Mouse (Mus musculus) forebrain, embryonic 15.5 days (tissue): ENCODE data around the gene Gm49366. TPM values are rescaled to one million over a fixed set of nuclear protein-coding genes. Genes with fewer than 3 reads are reported as not detected.
"Not testable (repeated sequence)": the region's sequence is repeated elsewhere in the genome, so short reads cannot be mapped to it uniquely, and the experiment has no call there.

Experiments used
- ATAC-seq: fragments of 200-750 bp; cut with Nextera tagmentation; replicated peaks from 2 replicates; pipeline ENCODE4 v1.8.0; 2017; ENCODE audit warnings: mild to moderate bottlenecking, moderate TSS enrichment, moderate library complexity
- H3K27ac ChIP-seq: fragments of 300-500 bp; sonication (generic); replicated peaks from 2 replicates; pipeline ENCODE4 v1.5.1; 2015; ENCODE audit warnings: mild to moderate bottlenecking, inconsistent platforms
- H3K27me3 ChIP-seq: fragments of 300-500 bp; sonication (generic); 2 replicates; pipeline ENCODE4 v1.6.1; 2015; ENCODE audit warnings: inconsistent platforms
- H3K36me3 ChIP-seq: fragments of 300-500 bp; sonication (generic); 2 replicates; pipeline ENCODE4 v1.6.1; 2015; ENCODE audit warnings: mild to moderate bottlenecking, inconsistent platforms
- H3K4me1 ChIP-seq: fragments of 300-500 bp; sonication (generic); 2 replicates; pipeline ENCODE4 v1.6.1; 2015; ENCODE audit warnings: inconsistent platforms
- H3K4me2 ChIP-seq: fragments of 300-500 bp; sonication (generic); replicated peaks from 2 replicates; pipeline ENCODE4 v1.6.1; 2015; ENCODE audit warnings: mild to moderate bottlenecking, inconsistent platforms
- H3K4me3 ChIP-seq: fragments of 300-500 bp; sonication (generic); 2 replicates; pipeline ENCODE4 v1.5.1; 2015; ENCODE audit warnings: mild to moderate bottlenecking, inconsistent platforms
- H3K9ac ChIP-seq: fragments of 300-500 bp; sonication (generic); replicated peaks from 2 replicates; pipeline ENCODE4 v1.6.1; 2015; ENCODE audit warnings: mild to moderate bottlenecking, inconsistent platforms
- H3K9me3 ChIP-seq: fragments of 300-500 bp; sonication (generic); 2 replicates; pipeline ENCODE4 v1.6.1; 2016; ENCODE audit warnings: inconsistent platforms
- WGBS: fragments of 180-500 bp; shearing (Covaris S2); methylation state at CpG from one replicate; pipeline ENCODE4 v1.1.7; 2015; ENCODE audit warnings: mixed read lengths; 5-methylcytosine and 5-hydroxymethylcytosine counted together
- polyA plus RNA-seq: library from polyadenylated mRNA; unstranded; fragments of >200 nt; fragmentation: Nextera tagmentation; extraction: Ambion mirVana; gene quantifications from 2 replicates; pipeline ENCODE4 v1.2.1, GENCODE M21; 2015

The Gm49366 gene
- polyA plus RNA-seq, 1 experiment from 2014 or later, result not detected

DNA sequence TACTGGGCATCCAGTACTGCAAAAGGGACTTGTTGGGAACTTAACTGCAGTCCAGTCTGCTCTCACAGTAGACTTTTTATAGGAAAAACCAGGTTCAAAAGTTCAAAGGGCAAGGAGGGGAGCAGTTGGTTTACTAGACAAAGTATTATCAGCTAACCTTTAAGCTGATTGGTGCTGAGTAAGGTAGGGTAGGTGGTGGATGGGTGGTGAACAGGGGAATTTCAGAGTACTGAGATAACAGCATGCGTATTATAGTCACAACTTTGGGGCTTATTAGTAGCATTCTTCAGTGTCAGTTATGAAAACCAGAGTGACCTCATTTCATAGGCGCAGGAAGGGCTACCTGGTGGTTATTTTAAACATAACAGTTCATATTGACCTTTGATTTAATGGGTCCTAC, 60.9 kb downstream of the Gm49366 start:
- no peak overlapping the region for H3K9ac ChIP-seq
- H3K4me1 ChIP-seq, result peaks cover 4% of the 10 kb centered on the region; the same call in 1 of the 2 replicates
- 96% methylated on average over 2 of the region's 2 CpGs for WGBS
- no peaks in the 10 kb centered on the region for H3K27me3 ChIP-seq
- no peaks in the 10 kb centered on the region for H3K9me3 ChIP-seq
- H3K27ac ChIP-seq, result no peak overlapping the region
- H3K4me3 ChIP-seq, result no peak overlapping the region
- H3K36me3 ChIP-seq, result no peaks in the 10 kb centered on the region
- no peak overlapping the region for H3K4me2 ChIP-seq
- ATAC-seq, result no peak

DNA sequence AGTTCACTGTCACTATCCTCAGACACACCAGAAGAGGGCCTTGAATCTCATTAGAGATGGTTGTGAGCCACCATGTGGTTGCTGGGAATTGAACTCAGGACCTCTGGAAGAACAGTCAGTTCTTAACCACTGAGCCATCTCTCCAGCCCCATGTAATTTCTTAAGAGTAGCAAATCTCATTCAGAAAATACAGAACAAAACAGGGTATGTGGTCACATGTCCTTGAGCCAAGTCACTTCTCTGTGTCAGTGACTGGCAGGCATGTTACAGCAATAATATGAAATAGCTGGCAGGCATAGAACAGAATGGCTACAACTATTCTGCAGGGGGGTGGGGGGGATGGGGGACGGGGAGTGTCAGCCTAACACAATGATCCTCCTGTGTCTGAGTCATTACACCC, 61.3 kb downstream of the Gm49366 start:
- Histone ChIP-seq H3K9ac (no peak overlapping the region), H3K36me3 (no peaks in the 10 kb centered on the region), H3K27me3 (no peaks in the 10 kb centered on the region), H3K27ac (no peak overlapping the region), H3K4me3 (peak overlapping the region; percentile 60; the same call in 1 of the 2 replicates), H3K4me2 (peak overlapping the region; percentile 85), H3K4me1 (peaks cover 4% of the 10 kb centered on the region; the same call in 1 of the 2 replicates), H3K9me3 (no peaks in the 10 kb centered on the region)
- 41% methylated on average over 1 of the region's 1 CpGs for WGBS
- ATAC-seq, result no peak

DNA sequence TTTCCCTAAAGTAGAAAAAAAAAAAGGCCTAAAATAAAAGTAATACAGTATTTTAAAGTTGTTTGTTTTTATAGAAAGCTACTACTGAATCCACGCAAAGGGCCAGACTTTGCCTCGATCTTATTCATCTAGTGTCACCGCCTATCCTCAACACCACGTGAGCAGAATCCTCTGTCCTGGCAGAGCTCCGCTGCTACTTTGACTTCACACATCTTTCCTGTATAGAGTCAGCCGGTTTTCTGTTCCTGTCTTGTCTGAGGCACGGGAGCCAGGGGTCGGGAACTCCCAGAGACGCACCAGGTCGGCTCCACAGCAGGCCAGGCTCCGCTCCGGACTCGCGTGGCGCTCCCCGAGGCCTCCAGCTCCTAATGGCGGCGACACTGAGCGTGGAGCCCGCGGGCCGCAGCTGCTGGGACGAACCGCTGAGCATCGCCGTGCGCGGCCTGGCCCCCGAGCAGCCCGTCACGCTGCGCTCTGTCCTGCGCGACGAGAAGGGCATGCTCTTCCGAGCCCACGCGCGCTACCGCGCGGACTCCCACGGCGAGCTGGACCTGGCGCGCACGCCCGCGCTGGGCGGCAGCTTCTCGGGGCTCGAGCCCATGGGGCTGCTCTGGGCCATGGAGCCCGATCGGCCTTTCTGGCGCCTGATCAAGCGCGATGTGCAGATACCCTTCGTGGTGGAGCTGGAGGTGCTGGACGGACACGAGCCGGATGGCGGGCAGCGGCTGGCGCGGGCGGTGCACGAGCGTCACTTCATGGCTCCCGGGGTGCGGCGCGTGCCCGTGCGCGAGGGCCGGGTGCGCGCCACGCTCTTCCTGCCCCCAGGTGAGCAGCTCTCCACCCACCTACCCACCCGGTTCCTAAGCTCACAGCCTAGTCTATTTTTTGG, 62.1 kb downstream of the Gm49366 start, which contains the start of gene Acot6:
TSS of gene Acot6 (plus strand) at position 51 of the 889 bp plus-strand sequence.
- not testable (repeated sequence) for H3K9me3 ChIP-seq, H3K4me1 ChIP-seq, H3K27me3 ChIP-seq, H3K36me3 ChIP-seq
- Histone ChIP-seq H3K9ac (peak within 1 kb of the TSS; percentile 66), H3K4me2 (peak within 1 kb of the TSS; percentile 85), H3K4me3 (peak within 1 kb of the TSS; percentile 60), H3K27ac (peak within 1 kb of the TSS; percentile 46)
- ATAC-seq, result peak; percentile 86
- under 1% methylated on average over 80 of the region's 80 CpGs for WGBS

DNA sequence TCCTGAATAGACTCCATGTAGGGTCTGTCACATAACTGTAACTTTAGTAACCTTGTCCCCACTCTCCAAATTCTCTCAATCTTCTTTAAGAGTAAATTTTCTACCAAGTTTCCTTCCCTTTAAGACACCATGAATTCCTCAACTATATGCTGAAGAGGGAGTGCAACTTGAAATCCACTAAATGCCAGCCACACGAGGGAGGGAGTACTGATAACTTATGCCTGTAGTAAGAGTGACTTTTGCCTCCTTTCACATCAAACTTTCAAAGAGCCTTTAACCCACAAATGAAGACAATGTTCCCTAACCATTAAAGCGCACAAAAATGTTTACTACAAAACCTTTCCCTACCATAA, 62.7 kb downstream of the Gm49366 start:
- H3K27me3 ChIP-seq, result no peaks in the 10 kb centered on the region
- H3K9me3 ChIP-seq, result no peaks in the 10 kb centered on the region
- H3K4me3 ChIP-seq, result peak overlapping the region; percentile 60
- peak overlapping the region; percentile 85 for H3K4me2 ChIP-seq
- H3K27ac ChIP-seq, result no peak overlapping the region
- H3K9ac ChIP-seq, result peak overlapping the region; percentile 66
- no peaks in the 10 kb centered on the region for H3K36me3 ChIP-seq
- 62% methylated on average over 2 of the region's 2 CpGs for WGBS
- peaks cover 4% of the 10 kb centered on the region; the same call in 1 of the 2 replicates for H3K4me1 ChIP-seq
- no peak for ATAC-seq

DNA sequence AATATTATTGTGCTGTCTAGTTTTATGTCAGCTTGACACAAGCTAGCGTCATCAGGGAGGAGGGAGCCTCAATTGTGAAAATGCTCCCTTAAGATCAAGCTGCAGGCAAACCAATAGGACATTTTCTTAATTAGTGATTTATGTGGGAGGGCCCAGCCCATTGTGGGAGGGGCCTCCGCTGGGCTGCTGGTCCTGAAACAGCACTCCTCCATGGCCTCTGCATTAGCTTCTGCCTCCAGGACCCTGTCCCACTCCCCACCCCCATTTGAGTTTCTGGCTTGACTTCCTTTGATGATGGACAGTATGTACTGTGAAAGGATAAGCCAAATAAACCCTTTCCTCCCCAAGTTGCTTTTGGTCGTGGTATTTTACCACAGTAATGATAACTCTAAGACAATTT, 68.3 kb downstream of the Gm49366 start:
- Histone ChIP-seq H3K9me3 (no peaks in the 10 kb centered on the region), H3K4me2 (no peak overlapping the region), H3K27me3 (no peaks in the 10 kb centered on the region), H3K4me1 (no peaks in the 10 kb centered on the region), H3K9ac (no peak overlapping the region), H3K4me3 (no peak overlapping the region), H3K36me3 (no peaks in the 10 kb centered on the region), H3K27ac (no peak overlapping the region)
- ATAC-seq, result no peak
- 74% methylated on average over 3 of the region's 3 CpGs for WGBS

DNA sequence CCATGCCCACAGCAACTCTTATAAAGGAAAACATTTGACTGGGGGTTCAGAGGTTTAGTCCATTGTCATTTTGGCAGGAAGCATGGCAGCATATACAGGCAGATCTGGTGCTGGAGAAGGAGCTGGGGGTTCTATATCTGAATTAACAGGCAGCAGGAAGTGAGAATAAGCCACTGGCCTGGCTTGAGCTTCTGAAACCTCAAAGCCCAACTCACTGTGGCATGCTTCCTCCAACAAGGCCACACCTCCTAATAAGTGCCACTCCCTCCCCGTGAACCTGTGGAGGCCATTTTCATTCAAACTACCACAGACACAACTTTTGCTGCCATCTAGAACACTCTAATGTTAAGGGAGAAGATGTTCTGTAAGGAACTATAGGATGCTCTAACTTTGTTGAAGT, 69.0 kb downstream of the Gm49366 start:
- no peaks in the 10 kb centered on the region for H3K9me3 ChIP-seq
- no peaks in the 10 kb centered on the region for H3K36me3 ChIP-seq
- 90% methylated on average over 1 of the region's 1 CpGs for WGBS
- no peak for ATAC-seq
- no peaks in the 10 kb centered on the region for H3K4me1 ChIP-seq
- H3K27ac ChIP-seq, result no peak overlapping the region
- H3K9ac ChIP-seq, result no peak overlapping the region
- no peak overlapping the region for H3K4me2 ChIP-seq
- H3K27me3 ChIP-seq, result no peaks in the 10 kb centered on the region
- H3K4me3 ChIP-seq, result no peak overlapping the region

Other genes with a start within 250 kb of the Gm49366 start
- gene Numb, start 117.0 kb upstream of the Gm49366 start, polyA plus RNA-seq, result 16.4 and 18.6 TPM in 2 replicates
- 13.0 and 13.7 TPM in 2 replicates for gene Riox1, start 88.3 kb upstream of the Gm49366 start, polyA plus RNA-seq
- gene Heatr4, start 54.1 kb upstream of the Gm49366 start, polyA plus RNA-seq, result not detected in 2 replicates
- gene Acot2, start 51.1 kb upstream of the Gm49366 start, polyA plus RNA-seq, result 11.3 and 12.4 TPM in 2 replicates
- 74.0 and 86.6 TPM in 2 replicates for gene Acot1, start 29.4 kb upstream of the Gm49366 start, polyA plus RNA-seq
- 0.27 and 0.41 TPM in 2 replicates for gene Acot4, start 556 bp upstream of the Gm49366 start, polyA plus RNA-seq
- gene Acot3, start 13.2 kb downstream of the Gm49366 start, polyA plus RNA-seq, result 0.62 and 0.80 TPM in 2 replicates
- gene Acot5, start 30.4 kb downstream of the Gm49366 start, polyA plus RNA-seq, result 0.32 TPM in 1 of 2 replicates, not detected in the other
- 1.2 TPM in 2 replicates for gene Acot6, start 61.7 kb downstream of the Gm49366 start, polyA plus RNA-seq
- gene Dnal1, start 75.4 kb downstream of the Gm49366 start, polyA plus RNA-seq, result 9.6 and 10.1 TPM in 2 replicates
- 6.0 and 6.5 TPM in 2 replicates for gene Pnma1, start 109.6 kb downstream of the Gm49366 start, polyA plus RNA-seq
- 4.3 and 5.0 TPM in 2 replicates for gene Elmsan1, start 179.9 kb downstream of the Gm49366 start, polyA plus RNA-seq
- 12.0 and 13.4 TPM in 2 replicates for gene Ptgr2, start 246.3 kb downstream of the Gm49366 start, polyA plus RNA-seq